Mouse (Mus musculus) bone marrow, adult 2 months (tissue): ENCODE results near the gene Ttc23.

ENCODE experiments used
- CTCF ChIP-seq: fragments of 200-500 bp; IDR thresholded peaks from 2 replicates; pipeline ENCODE4 v1.5.1; 2011; ENCODE audit warnings: low read length, control low read depth; ENCODE audit not compliant: control insufficient read depth, insufficient read depth
- POLR2A ChIP-seq: fragments of 200-500 bp; IDR thresholded peaks from 2 replicates; pipeline ENCODE4 v1.6.1; 2011; ENCODE audit warnings: low read depth, mild to moderate bottlenecking, control low read depth, low read length, borderline replicate concordance; ENCODE audit not compliant: control insufficient read depth

DNA sequence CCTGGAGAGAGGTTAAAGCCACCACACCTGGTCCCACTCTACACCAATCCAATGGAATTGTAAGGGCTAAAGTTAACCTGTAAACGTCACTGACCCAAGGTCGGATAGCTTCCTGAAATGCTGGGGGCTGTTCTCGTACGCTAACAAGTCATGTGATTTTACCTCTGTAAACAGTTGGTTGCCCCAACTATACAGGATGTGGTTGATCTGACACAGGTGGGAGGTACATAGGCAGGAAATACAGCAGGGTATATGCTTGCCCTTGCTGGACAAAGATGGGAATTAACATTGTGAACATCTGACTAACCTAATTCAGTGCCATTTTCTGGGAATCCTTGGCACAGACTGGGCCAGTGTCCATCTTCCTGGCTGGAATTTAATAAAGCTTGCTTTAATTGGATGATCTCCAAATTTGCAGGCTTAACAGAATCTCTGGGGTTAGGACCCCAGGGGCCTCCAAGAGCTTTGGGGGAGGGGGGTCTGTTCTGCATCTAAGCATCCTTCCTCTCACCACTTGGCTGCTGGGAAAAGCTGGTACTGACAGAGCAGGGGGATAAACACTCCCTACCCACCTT, 100.6 kb downstream of the Ttc23 start:
- no peak for TF ChIP-seq POLR2A
- no peak for TF ChIP-seq CTCF
